Comparison of ENCODE assay signal across 9 mouse cellular contexts in genomic region chr4:142189960-142190359, GRCm38 (mm10).
"Had no signal": no experiment of that assay in that cellular context is flagged by ENCODE, and none has a peak within 500 bp of the region (broad histone marks: within the 10 kb centered on the region; RNA-seq: fewer than 3 reads in every experiment).

No protein-coding gene starts in this region.

- DNase-seq: kidney, adult 11 months; kidney, adult 9 months; kidney, postnatal 4 days; lung, embryonic 14.5 days; lung, postnatal 10 days; midbrain, embryonic 14.5 days; spleen, adult 18-20 months; thymus, adult 2 months; thymus, postnatal 25 days had no signal
